ENCODE assay signal across 18 mouse cellular contexts in the genomic region with DNA sequence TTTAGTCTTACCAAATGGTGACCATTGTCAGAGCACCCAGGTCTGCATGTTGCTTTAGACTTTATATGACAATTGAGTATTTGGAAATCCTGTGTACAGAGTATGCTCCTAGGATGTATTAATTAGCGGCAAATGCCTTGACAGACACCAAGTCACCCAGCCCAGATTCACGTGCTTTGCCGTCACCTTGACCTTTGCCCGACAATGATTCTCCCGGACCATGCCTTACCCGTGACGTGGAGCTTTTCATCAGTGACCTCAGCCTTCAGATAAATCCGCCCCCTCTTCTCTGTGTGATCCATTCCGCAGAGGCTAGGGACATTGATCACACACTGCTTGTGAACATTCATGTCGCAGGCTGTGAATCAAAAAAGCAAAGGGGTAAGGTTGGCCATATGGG.
A peak's percentile ranks its signal among the peaks of the same experiment; 100 is the strongest.
DNase-seq lines count a peak whose midpoint lies in the region; ATAC-seq and TF ChIP-seq lines count a peak whose summit lies in the region.
"Had no signal": no experiment of that assay in that cellular context is flagged by ENCODE, and none has a peak within 500 bp of the region (broad histone marks: within the 10 kb centered on the region; RNA-seq: fewer than 3 reads in every experiment).

No protein-coding gene starts in this region.

- peak; percentile 81 for DNase-seq in heart, adult 11 months
- no peak for DNase-seq in heart, adult 8-10 months (ENCODE audit: low spot score)
- DNase-seq in adrenal gland, adult 18-20 months (ENCODE audit: low spot score in 2 of 2): peak; percentile 42
- peak; percentile 13 for DNase-seq in adrenal gland, postnatal 10 days
- DNase-seq in gastrocnemius, adult 18-20 months (ENCODE audit: low spot score): no peak
- DNase-seq: cerebellum, adult 18-20 months; cerebellum, adult 9-11 months; cerebellum, postnatal 36 days; gastrocnemius, postnatal 10 days; heart, adult 2 months had no signal

- peaks cover 21% of the 10 kb centered on the region for H3K4me1 ChIP-seq in olfactory bulb, adult 2 months (ENCODE audit: control insufficient read depth, insufficient read depth, low read length)
- H3K4me1 ChIP-seq: forebrain, embryonic 15.5 days; heart, embryonic 12.5 days; hindbrain, embryonic 10.5 days; intestine, embryonic 15.5 days had no signal

- ATAC-seq in erythroid progenitor cell, adult 5-6 weeks (replicated peaks; ENCODE audit: low FRiP score, poor library complexity, severe bottlenecking): no peak
- ATAC-seq: forebrain, embryonic 15.5 days; intestine, embryonic 15.5 days had no signal

- H3K4me3 ChIP-seq in olfactory bulb, adult 2 months (ENCODE audit: insufficient read depth, low read depth, low read length): no peak overlapping the region
- H3K4me3 ChIP-seq: embryonic facial prominence, embryonic 13.5 days; forebrain, embryonic 15.5 days; heart, adult 2 months; heart, embryonic 12.5 days; hindbrain, embryonic 10.5 days; intestine, embryonic 15.5 days had no signal

- TF ChIP-seq CTCF in olfactory bulb, adult 2 months (IDR thresholded peaks at IDR 0.05; ENCODE audit: insufficient read depth, low read depth, low read length): no peak

- TF ChIP-seq POLR2A in olfactory bulb, adult 2 months (IDR thresholded peaks at IDR 0.05; ENCODE audit: insufficient read depth, low read depth, low read length): no peak

- 93% methylated on average over 10 of the region's 10 CpGs for WGBS in olfactory bulb, adult 2 months

- H3K27ac ChIP-seq in olfactory bulb, adult 2 months (ENCODE audit: insufficient read depth, low read depth, low read length): peak overlapping the region; percentile 12; the same call in 1 of the 2 replicates
- H3K27ac ChIP-seq: embryonic facial prominence, embryonic 13.5 days; forebrain, embryonic 15.5 days; heart, adult 2 months; hindbrain, embryonic 10.5 days; hindbrain, embryonic 14.5 days; intestine, embryonic 15.5 days had no signal

Comparison
In these comparisons a context has a peak if more than half of its experiments do, and no peak if none do; other contexts are left out.
1. DNase-seq: peak in heart, adult 11 months (single experiment), adrenal gland, adult 18-20 months (2 of 2) and adrenal gland, postnatal 10 days (single experiment); none in heart, adult 8-10 months (single experiment) and gastrocnemius, adult 18-20 months (single experiment).